Mouse (Mus musculus): ENCODE results near the gene Sh3gl2.

GRCm38 (mm10) chr4:85613331-85613730 is 408.4 kb downstream of the Sh3gl2 start:
- TF ChIP-seq POLR2A (IDR thresholded peaks at IDR 0.05; ENCODE audit: extremely low read depth, insufficient read depth, low read length) (no peak), CTCF (IDR thresholded peaks at IDR 0.05; ENCODE audit: extremely low read depth, insufficient read depth, low read length) (no peak)
